Mouse (Mus musculus) induced T-regulatory cell, adult 2 months (primary cell): ENCODE data around the gene Lmo2.

Source experiments
- DNase-seq: peaks from one replicate; pipeline ENCODE4 v3.0.0-alpha.2; 2012; ENCODE audit warnings: low read depth

The Lmo2 gene

GRCm38 (mm10) chr2:103957649-103958546 is at the start of gene Lmo2:
Gene Lmo2 (plus strand): TSS chr2:103957986.
- DNase-seq = no peak

DNA sequence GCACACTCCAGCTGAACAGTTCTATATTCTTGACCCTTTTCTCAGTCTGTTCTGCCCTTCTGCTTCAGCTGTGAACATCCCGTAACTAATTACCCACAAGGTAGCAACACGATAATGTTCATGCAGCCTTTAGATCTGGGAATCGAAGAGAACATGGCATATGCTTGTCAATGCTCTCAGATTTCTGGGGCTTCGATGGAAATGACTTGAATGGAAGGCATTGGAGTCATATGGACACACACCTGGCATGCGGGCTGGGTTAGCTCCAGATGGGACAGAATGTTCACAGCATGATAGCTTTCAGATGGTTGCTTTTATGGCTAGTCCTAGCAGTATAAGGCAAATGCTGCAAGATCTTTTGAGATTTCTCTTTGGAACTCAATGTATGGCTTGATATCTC is 47.2 kb upstream of the Lmo2 start:
- DNase-seq = no peak

DNA sequence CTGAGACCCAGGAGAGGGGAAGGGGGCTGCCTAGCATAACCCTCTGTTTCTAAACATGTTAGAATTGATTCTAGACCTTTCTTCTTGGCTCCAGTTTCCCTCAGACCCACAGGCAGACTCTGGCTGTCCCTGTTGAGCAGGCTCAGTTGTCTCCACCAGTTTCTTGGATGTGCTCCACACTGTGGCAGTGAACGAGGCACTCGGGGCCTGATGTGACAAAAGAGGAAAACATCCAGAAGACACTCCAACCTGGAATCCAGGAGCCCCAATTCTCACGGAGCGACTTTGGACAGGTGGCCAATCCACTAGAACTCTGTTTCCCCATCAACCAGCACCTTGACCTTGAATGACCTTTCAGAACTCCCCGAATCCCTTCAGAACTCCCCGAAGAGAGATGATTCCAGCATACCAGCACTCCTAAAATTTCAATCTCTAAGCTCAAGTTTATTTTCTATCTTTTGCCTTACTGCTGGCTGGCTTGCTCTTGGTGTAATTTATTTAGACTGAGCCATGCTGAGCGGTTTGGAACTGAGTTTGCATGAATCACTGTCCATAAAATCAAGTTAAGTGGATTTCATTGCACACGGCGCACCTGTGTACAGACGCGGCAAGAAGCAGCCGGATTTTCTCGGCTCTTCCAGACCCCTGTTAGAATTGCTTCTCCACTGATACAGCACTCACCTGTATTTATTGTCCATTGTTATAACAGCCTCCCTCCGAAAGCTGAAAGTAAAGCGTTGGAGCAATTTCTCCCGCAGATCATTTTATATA is 45.1 kb upstream of the Lmo2 start:
- no peak for DNase-seq

DNA sequence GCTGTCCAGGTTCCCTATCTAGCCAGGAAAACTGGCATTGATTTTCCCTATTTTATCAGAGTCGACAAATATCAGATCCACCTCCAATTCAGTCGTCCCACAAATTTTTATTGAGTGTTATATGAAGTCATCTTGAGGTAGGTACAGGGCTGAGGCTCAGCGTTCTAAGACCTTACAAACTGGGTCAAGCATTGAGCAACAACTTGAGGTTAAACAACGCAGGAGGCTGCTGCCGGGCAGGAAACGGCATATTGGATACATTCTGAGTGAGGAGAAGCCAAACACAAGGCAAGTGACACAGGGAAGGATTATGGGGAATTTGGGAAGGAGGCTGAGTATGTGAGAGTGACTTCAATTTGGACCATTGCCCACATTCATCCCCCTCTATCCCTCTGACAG is 44.5 kb upstream of the Lmo2 start:
- DNase-seq = no peak

DNA sequence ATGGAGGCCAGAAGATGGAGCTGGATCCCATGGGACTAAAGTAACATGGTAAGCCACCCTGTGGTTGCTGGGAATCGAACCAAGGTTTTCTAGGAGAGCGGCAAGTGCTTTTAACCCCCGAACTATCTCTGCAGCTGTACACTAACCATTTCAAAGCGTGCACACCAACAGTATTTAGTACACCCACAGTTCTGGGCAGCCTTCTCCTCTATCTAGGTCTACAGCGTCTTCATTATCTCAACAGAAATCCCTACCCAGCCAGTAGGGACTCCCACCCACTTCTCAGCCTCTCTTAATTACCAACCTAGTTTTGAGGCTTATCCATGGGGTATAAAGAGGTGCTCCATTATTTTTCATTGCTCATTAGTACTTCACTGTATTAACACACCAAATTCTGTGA is 41.7 kb upstream of the Lmo2 start:
- no peak for DNase-seq

DNA sequence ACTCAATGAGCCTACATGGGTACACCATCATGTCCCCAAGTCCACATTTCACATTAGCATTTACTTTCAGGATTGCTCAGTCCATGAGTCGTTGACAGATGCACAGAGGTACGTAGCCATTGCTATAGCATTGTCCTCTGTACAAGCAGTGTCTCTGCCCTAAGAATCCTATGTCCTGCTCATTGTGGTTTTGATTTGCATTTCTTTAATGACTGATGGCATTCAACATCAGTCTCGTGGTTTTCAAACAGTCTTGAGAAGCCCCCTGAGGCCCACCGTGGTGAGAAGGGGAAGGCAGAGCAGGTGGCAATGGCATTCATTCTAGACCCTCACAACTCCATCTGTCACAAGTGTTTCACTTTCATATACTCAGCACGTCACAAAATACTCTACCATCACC is 40.4 kb upstream of the Lmo2 start:
- DNase-seq = no peak

GRCm38 (mm10) chr2:103918375-103918774 is 39.4 kb upstream of the Lmo2 start:
- no peak for DNase-seq

- no peak for DNase-seq
Observed at GRCm38 (mm10) chr2:103919488-103919887, 38.3 kb upstream of the Lmo2 start.

DNA sequence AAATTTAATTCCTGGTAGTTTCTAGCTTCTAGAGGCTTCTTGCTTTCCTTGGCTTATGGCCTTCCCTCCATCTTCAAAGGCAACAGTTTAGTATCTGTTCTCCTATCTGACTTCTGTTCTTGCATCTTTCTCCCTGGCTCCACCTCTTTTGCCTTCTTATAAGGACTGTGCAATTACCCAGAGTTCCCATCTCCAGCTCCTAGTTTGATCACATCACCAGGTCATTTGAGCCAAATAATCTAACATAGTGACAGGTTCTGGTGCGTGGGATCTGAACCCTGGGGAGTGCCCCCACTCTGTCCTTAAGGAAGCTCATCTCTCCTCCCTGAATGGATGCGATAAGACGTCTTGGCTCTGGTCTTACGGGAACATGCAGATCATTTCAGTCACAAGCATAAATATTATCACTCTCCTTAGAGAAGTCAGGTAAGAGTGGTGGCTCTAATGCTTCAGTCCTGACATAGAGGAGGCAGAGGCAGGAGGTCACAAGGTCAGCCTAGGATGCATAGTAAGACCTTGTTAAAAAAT is 31.1 kb upstream of the Lmo2 start:
- no peak for DNase-seq

DNA sequence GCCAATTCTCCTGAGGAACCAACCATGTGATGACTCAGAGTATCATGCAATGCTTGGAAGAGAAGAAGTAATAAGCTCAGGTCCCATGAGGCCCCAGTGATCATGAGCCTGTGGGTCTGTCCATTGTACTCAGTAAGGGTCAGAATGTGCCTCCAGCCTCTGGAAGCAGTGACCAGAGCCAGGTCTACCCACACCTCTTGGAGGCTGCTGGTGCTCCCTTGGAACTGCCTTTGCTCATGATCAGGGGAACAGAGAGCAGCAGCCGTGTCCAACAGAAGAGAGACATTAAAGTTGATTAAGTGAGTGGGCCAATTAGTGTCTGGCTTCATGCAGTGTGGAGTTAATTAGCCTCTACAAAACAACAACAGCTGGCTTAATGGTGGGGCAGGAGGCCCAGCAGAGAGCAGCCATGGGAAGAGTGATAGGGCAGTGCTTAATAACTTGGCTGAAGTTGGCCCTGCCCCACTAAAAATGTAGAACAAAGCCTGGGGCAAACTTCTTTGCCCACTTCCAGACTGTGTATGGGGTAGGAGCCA is 30.1 kb upstream of the Lmo2 start:
- DNase-seq = no peak

GRCm38 (mm10) chr2:103930306-103931019 is 27.3 kb upstream of the Lmo2 start:
- DNase-seq = no peak

- DNase-seq = no peak
Observed at GRCm38 (mm10) chr2:103931511-103931911, 26.3 kb upstream of the Lmo2 start.

DNA sequence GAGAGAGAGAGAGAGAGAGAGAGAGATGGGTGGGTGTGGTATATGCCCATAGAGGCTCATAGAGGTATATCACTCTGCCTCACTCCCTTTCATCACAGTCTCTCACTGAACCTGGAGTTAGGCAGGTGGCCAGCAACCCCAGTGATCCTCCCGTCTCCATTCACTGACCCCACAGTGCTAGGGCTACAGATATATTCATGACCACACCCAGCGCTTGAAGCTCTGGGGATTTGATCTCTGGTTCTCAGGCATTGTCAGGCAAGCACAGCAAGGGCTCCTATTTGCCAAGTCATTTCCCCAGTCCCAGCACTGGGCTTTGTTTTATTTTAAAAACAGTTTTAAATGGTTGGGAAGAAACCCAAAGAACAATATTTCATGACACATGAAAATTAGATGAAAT is 25.8 kb upstream of the Lmo2 start:
- DNase-seq = no peak

DNA sequence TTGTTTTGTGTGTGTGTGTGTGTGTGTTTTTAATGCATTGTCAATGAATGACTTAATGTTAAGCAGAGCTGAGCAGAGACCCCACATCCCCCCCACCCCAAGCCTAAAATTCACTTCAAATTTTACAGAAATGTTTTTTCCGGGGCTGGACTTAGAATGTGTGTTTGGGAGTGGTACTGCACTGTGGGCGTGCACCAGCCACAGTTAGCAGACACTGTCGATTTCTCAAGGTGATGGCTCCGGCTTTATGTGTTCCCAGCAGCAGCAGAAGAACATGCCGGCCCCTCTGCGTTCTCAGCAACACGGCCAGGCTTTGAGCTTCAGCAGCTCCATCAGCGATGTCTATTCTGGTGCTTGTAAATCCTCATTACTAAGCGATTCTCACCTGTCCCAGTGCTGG is 25.3 kb upstream of the Lmo2 start:
- DNase-seq = no peak

- no peak for DNase-seq
Observed at GRCm38 (mm10) chr2:103934270-103934669, 23.5 kb upstream of the Lmo2 start.

GRCm38 (mm10) chr2:103934670-103935069 is 23.1 kb upstream of the Lmo2 start:
- no peak for DNase-seq

DNA sequence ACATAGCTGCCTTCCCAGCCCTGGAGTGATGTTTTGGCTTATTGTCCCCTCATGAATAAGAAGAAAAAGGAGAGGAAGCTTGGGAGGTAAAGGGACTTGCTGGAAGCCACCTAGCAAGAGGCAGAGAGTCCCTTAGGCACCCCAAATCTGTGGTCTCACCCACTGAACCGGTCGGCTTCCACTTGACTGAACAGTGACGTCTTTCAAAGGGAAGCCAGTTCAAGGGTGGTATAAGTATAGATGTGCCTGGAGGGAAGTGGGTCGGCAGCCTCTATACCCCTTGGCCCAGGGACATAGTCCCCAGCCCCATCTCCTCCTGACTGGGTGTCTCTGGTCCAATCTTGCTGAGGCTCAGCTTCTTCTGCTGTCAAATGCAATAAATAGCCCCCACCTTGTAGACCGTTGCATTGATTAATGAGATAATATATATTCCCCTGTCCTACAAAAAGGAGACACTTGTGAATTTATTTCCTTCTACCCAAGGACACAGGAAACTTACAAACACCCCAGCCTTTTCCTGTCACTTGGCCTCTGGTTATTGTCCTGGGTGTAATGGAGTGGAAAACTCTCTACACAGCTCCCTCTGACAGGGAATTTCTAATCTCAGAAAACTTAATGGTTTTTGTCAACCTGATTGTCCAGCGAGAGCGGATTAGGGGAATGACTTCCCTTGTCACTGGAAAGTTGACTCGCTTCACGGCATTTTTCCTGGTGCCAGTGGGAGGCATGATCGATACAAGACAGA is 21.9 kb upstream of the Lmo2 start:
- DNase-seq = no peak

- no peak for DNase-seq
Observed at GRCm38 (mm10) chr2:103936666-103937065, 21.1 kb upstream of the Lmo2 start.

DNA sequence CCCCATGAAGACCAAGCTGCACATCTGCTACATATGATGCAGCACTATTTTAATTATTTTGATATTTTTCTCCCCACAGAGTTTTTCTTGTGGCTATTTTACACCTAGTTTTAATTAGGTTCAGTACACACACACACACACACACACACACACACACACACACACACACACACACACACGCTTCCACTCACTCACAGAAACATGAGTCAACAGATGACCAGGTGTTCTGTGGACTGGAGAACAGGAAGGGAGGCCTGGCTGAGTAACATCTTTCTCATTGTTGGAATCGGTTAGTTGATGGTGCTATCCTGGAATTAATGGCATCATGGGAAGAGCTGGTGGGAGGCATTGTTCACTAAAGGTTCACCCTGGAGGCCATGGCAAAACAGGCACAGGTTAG is 20.1 kb upstream of the Lmo2 start:
- DNase-seq = no peak

DNA sequence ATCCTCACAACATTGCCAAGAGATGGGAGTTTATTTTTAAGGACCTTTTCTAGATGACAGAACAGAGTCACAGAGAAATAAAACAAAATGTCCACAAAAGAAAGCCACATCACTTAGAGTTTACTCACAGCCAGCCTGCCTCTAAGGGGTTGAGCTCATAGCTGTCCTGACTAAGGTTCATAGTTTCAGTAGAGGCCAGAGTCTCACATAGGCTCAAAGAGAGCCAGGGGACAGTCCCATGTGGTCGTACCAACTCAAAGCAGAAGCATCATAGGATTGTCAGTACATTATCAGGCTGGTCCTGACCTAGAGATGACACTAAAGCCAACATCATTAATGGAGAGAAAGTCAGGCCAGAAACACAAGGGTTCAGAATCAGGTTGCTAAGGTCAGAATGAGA is 19.2 kb upstream of the Lmo2 start:
- no peak for DNase-seq

- DNase-seq = no peak
Observed at GRCm38 (mm10) chr2:103939003-103939402, 18.8 kb upstream of the Lmo2 start.
